Mouse (Mus musculus): ENCODE measurements at regions not wholly inside any gene's neighbourhood (a gene's known extent, or its start where the extent isn't known, plus 50 kb on each side); places are given as distances from the start of the nearest gene placed in this dataset.

DNA sequence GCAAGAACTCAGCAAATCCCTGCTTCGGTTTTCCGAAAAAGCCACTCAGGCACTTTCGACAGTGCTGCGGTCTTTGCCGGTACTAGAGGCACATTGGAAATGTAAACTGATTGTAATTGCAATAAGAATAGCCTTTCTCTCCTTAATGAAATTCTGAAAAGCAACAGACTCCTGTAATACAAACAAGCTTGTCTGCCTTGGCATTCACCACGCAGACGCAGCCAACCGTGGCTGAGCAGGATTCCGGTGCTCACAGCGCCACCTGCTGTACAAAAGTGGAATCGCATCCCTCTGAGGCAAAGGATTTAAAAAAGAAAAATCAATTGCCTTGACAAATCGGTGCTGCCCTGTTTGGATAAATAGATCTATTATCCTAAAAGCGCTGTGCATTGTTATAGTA, 2395.2 kb upstream of the 5930422O12Rik start:
- Histone ChIP-seq H3K9ac (ENCODE audit: low read depth, low read length) (no peak overlapping the region), H3K4me1 (replicated peaks; ENCODE audit: control insufficient read depth, insufficient read depth, low read length) (no peaks in the 10 kb centered on the region), H3K4me2 (replicated peaks; ENCODE audit: low read depth, low read length) (peak overlapping the region; percentile 29; the same call in 1 of the 2 replicates), H3K27me3 (ENCODE audit: control insufficient read depth, insufficient read depth, low read length) (no peaks in the 10 kb centered on the region), H3K27ac (ENCODE audit: low read depth, low read length) (no peak overlapping the region), H3K4me3 (ENCODE audit: low read depth, low read length) (peak overlapping the region; percentile 24; the same call in 1 of the 2 replicates), H3K36me3 (ENCODE audit: control insufficient read depth, insufficient read depth, low read length) (no peaks in the 10 kb centered on the region), H3K9me3 (ENCODE audit: control insufficient read depth, low read length) (no peaks in the 10 kb centered on the region)
- ATAC-seq (ENCODE audit: low FRiP score) (peak; percentile 36; the same call in 1 of the 2 replicates), DNase-seq (ENCODE audit: low spot score) (peak; percentile 95)
- 4% methylated on average over 13 of the region's 13 CpGs for WGBS

DNA sequence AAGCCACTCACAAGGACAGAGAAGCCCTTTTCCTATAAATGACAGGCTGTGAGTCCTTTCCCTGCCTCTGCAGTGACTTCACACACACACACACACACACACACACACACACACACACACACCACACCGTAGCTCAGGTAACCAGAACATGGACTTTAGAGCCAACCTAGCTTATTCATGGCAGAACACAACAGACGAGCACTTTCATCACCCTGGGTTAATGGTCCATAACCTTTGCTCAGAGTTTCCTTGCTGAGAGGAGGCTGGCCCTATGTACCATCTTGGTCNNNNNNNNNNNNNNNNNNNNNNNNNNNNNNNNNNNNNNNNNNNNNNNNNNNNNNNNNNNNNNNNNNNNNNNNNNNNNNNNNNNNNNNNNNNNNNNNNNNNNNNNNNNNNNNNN, 2391.6 kb upstream of the 5930422O12Rik start:
- DNase-seq (ENCODE audit: low spot score) (no peak), ATAC-seq (ENCODE audit: low FRiP score) (no peak)
- no peaks in the 10 kb centered on the region for H3K9me3 ChIP-seq (ENCODE audit: control insufficient read depth, low read length)
- H3K36me3 ChIP-seq (ENCODE audit: control insufficient read depth, insufficient read depth, low read length), result no peaks in the 10 kb centered on the region
- no peak overlapping the region for H3K4me3 ChIP-seq (ENCODE audit: low read depth, low read length)
- H3K4me2 ChIP-seq (replicated peaks; ENCODE audit: low read depth, low read length), result no peak overlapping the region
- H3K4me1 ChIP-seq (replicated peaks; ENCODE audit: control insufficient read depth, insufficient read depth, low read length), result no peaks in the 10 kb centered on the region
- 65% methylated on average over 2 of the region's 2 CpGs for WGBS
- H3K27ac ChIP-seq (ENCODE audit: low read depth, low read length), result no peak overlapping the region
- no peaks in the 10 kb centered on the region for H3K27me3 ChIP-seq (ENCODE audit: control insufficient read depth, insufficient read depth, low read length)
- no peak overlapping the region for H3K9ac ChIP-seq (ENCODE audit: low read depth, low read length)
